Mouse (Mus musculus) brain, embryonic 18.5 days (tissue): ENCODE results near the gene Tmc1.

Experiments used
- DNase-seq: peaks from one replicate; pipeline ENCODE4 v3.0.0-alpha.2; 2012; ENCODE audit warnings: low read depth, low spot score

Gene Tmc1

GRCm38 (mm10) chr19:20799460-20799859 is 154.5 kb downstream of the Tmc1 start:
- DNase-seq = no peak

- DNase-seq = peak; percentile 60
Observed at GRCm38 (mm10) chr19:20797558-20798101, 156.4 kb downstream of the Tmc1 start.

- DNase-seq = no peak
Observed at GRCm38 (mm10) chr19:20796001-20796400, 158.0 kb downstream of the Tmc1 start.

GRCm38 (mm10) chr19:20794999-20795398 is 159.0 kb downstream of the Tmc1 start:
- no peak for DNase-seq

GRCm38 (mm10) chr19:20792811-20793210 is 161.2 kb downstream of the Tmc1 start:
- DNase-seq = no peak

GRCm38 (mm10) chr19:20787289-20787688 is 166.7 kb downstream of the Tmc1 start:
- DNase-seq = no peak

GRCm38 (mm10) chr19:20775681-20776080 is 178.3 kb downstream of the Tmc1 start:
- no peak for DNase-seq

GRCm38 (mm10) chr19:20773941-20774340 is 180.1 kb downstream of the Tmc1 start:
- DNase-seq = no peak

GRCm38 (mm10) chr19:20764214-20764613 is 189.8 kb downstream of the Tmc1 start:
- peak; percentile 36 for DNase-seq

GRCm38 (mm10) chr19:20761675-20762426 is 192.2 kb downstream of the Tmc1 start:
- no peak for DNase-seq

GRCm38 (mm10) chr19:20761119-20761518 is 192.9 kb downstream of the Tmc1 start:
- no peak for DNase-seq

GRCm38 (mm10) chr19:20744630-20745029 is 209.4 kb downstream of the Tmc1 start:
- DNase-seq = no peak
